Mouse (Mus musculus) testis, adult 2 months (tissue): ENCODE results near the gene Stx3.

Experiments
- CTCF ChIP-seq: fragments of 200-500 bp; IDR thresholded peaks from 2 replicates; pipeline ENCODE4 v1.5.1; 2012; ENCODE audit warnings: low read depth, mild to moderate bottlenecking, inconsistent platforms, low read length, moderate library complexity; ENCODE audit not compliant: control insufficient read depth, insufficient read depth, insufficient replicate concordance
- POLR2A ChIP-seq: fragments of 200-500 bp; IDR thresholded peaks from 2 replicates; pipeline ENCODE4 v1.6.1; 2012; ENCODE audit warnings: low read depth, mild to moderate bottlenecking, inconsistent platforms, low read length, moderate library complexity; ENCODE audit not compliant: control insufficient read depth

DNA sequence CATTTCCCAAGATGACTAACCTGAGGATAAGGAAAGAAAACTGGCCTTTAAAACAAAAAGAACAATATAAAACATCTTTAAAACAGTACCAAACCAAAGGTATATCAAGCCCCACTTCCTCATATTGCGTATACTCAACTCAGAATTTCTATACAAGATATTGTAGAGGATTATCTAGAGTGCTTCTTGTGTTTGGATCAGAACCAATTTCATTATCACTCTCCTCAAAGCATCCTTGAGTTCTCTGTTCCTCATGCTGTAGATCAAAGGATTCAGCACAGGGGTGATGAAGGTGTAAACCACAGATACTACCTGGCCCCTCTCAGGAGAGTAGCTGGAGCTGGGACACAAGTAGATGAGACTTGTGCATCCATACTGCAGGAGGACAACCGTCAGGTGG, 35.6 kb upstream of the Stx3 start:
- TF ChIP-seq POLR2A: no peak
- TF ChIP-seq CTCF: no peak
